Mouse (Mus musculus) lung, postnatal 10 days (tissue): ENCODE data around the gene Thnsl1.
A peak's percentile ranks its signal among the peaks of the same experiment; 100 is the strongest.

ENCODE experiments used
- DNase-seq: peaks from one replicate; pipeline ENCODE4 v3.0.0; 2021

Gene Thnsl1

GRCm38 (mm10) chr2:21204912-21205830, at the start of gene Thnsl1, which contains the start of gene Enkur:
TSS of gene Thnsl1 (plus strand) at chr2:21205724.
TSS of gene Enkur (minus strand) at chr2:21205365.
- peak; percentile 99 for DNase-seq

GRCm38 (mm10) chr2:21164296-21164695, 41.2 kb upstream of the Thnsl1 start:
- no peak for DNase-seq

- no peak for DNase-seq
These were observed 37.6 kb upstream of the Thnsl1 start for GRCm38 (mm10) chr2:21167916-21168315.

- no peak for DNase-seq
These were observed 32.7 kb upstream of the Thnsl1 start for GRCm38 (mm10) chr2:21172797-21173196.

- DNase-seq = no peak
These were observed 26.4 kb upstream of the Thnsl1 start for GRCm38 (mm10) chr2:21179136-21179535.

- DNase-seq = peak; percentile 43
These were observed 22.7 kb upstream of the Thnsl1 start for GRCm38 (mm10) chr2:21182811-21183210.

- peak; percentile 74 for DNase-seq
These were observed 17.9 kb upstream of the Thnsl1 start for GRCm38 (mm10) chr2:21187576-21187975.

- no peak for DNase-seq
These were observed 16.9 kb upstream of the Thnsl1 start for GRCm38 (mm10) chr2:21188610-21189009.

- no peak for DNase-seq
These were observed 14.3 kb upstream of the Thnsl1 start for GRCm38 (mm10) chr2:21191232-21191631.

GRCm38 (mm10) chr2:21195233-21195632, 10.3 kb upstream of the Thnsl1 start:
- no peak for DNase-seq

GRCm38 (mm10) chr2:21199051-21199450, 6.5 kb upstream of the Thnsl1 start:
- DNase-seq = no peak

- no peak for DNase-seq
These were observed 2.8 kb upstream of the Thnsl1 start for GRCm38 (mm10) chr2:21202754-21203153.

GRCm38 (mm10) chr2:21205831-21206159, 271 bp downstream of the Thnsl1 start:
- no peak for DNase-seq

- DNase-seq = no peak
These were observed 754 bp downstream of the Thnsl1 start for GRCm38 (mm10) chr2:21206278-21206677.

GRCm38 (mm10) chr2:21211361-21211760, 5.8 kb downstream of the Thnsl1 start:
- no peak for DNase-seq

GRCm38 (mm10) chr2:21214322-21214721, 8.8 kb downstream of the Thnsl1 start:
- no peak for DNase-seq

GRCm38 (mm10) chr2:21215284-21215683, 9.8 kb downstream of the Thnsl1 start:
- no peak for DNase-seq

- DNase-seq = no peak
These were observed 17.2 kb downstream of the Thnsl1 start for GRCm38 (mm10) chr2:21222453-21223384.

GRCm38 (mm10) chr2:21230276-21230675, 24.8 kb downstream of the Thnsl1 start:
- no peak for DNase-seq

GRCm38 (mm10) chr2:21231147-21231546, 25.6 kb downstream of the Thnsl1 start:
- no peak for DNase-seq

GRCm38 (mm10) chr2:21234871-21235648, 29.5 kb downstream of the Thnsl1 start:
- peak; percentile 61 for DNase-seq

GRCm38 (mm10) chr2:21235844-21236386, 30.4 kb downstream of the Thnsl1 start:
- no peak for DNase-seq
